Mouse (Mus musculus) spleen, adult 2 months (tissue): Measurements from ENCODE around the gene Agbl1. TPM values are rescaled to one million over a fixed set of nuclear protein-coding genes. Genes with fewer than 3 reads are reported as not detected.

ENCODE experiments used
- DNase-seq, 2 experiments: peaks; one replicate each; pipeline versions ENCODE4 v3.0.0 to v3.0.0-alpha.2; 2012 to 2021; ENCODE audit warnings: low spot score in 2 of 2, low read depth in 1 of 2
- H3K27ac ChIP-seq: fragments of 200-500 bp; 2 replicates; pipeline ENCODE4 v1.5.1; 2012; ENCODE audit warnings: low read length, inconsistent platforms; ENCODE audit not compliant: insufficient read depth
- H3K27me3 ChIP-seq: fragments of 200-500 bp; 2 replicates; pipeline ENCODE4 v1.6.1; 2012; ENCODE audit warnings: mild to moderate bottlenecking, moderate library complexity, low read length, inconsistent platforms; ENCODE audit not compliant: control insufficient read depth, insufficient read depth
- H3K36me3 ChIP-seq: fragments of 200-500 bp; 2 replicates; pipeline ENCODE4 v1.6.1; 2012; ENCODE audit warnings: mild to moderate bottlenecking, low read length, inconsistent platforms; ENCODE audit not compliant: control insufficient read depth, insufficient read depth
- H3K4me1 ChIP-seq: fragments of 200-500 bp; 2 replicates; pipeline ENCODE4 v1.6.1; 2011; ENCODE audit warnings: inconsistent platforms; ENCODE audit not compliant: control insufficient read depth, insufficient read depth, insufficient read length
- H3K4me3 ChIP-seq: fragments of 200-500 bp; 2 replicates; pipeline ENCODE4 v1.5.1; 2011; ENCODE audit warnings: mild to moderate bottlenecking, inconsistent platforms; ENCODE audit not compliant: insufficient read depth, insufficient read length; ENCODE audit errors: extremely low read depth
- CTCF ChIP-seq: fragments of 200-500 bp; IDR thresholded peaks from 2 replicates; pipeline ENCODE4 v1.5.1; 2011; ENCODE audit warnings: mild to moderate bottlenecking, inconsistent platforms; ENCODE audit not compliant: insufficient read depth, insufficient read length, insufficient replicate concordance; ENCODE audit errors: extremely low read depth
- POLR2A ChIP-seq: fragments of 200-500 bp; IDR thresholded peaks from 2 replicates; pipeline ENCODE4 v1.6.1; 2011; ENCODE audit warnings: low read depth, low read length, inconsistent platforms
- WGBS: fragments of 180-500 bp; shearing (Covaris S2); methylation state at CpG from one replicate; pipeline ENCODE4 v1.1.7; 2018; 5-methylcytosine and 5-hydroxymethylcytosine counted together
- polyA plus RNA-seq: library from polyadenylated mRNA; depleted of rRNA; stranded (reverse); fragments of >200 nt; gene quantifications from 2 replicates; pipeline ENCODE4 v1.2.3, GENCODE M21; 2012

Agbl1 gene
- polyA plus RNA-seq, 1 experiment = 0.08 TPM

GRCm38 (mm10) chr7:76409020-76409419 lies 179.3 kb downstream of the Agbl1 start:
- no peaks in the 10 kb centered on the region for H3K36me3 ChIP-seq
- WGBS = 91% methylated on average over 10 of the region's 10 CpGs
- H3K27ac ChIP-seq = no peak overlapping the region
- H3K27me3 ChIP-seq = no peaks in the 10 kb centered on the region
- DNase-seq = no peak
- TF ChIP-seq CTCF = no peak
- no peak for TF ChIP-seq POLR2A
- H3K4me3 ChIP-seq = no peak overlapping the region
- peaks cover 4% of the 10 kb centered on the region; the same call in 1 of the 2 replicates for H3K4me1 ChIP-seq

GRCm38 (mm10) chr7:76410403-76411180 lies 180.9 kb downstream of the Agbl1 start:
- no peak overlapping the region for H3K4me3 ChIP-seq
- DNase-seq = no peak
- no peak overlapping the region for H3K27ac ChIP-seq
- WGBS = 65% methylated on average over 9 of the region's 9 CpGs
- no peaks in the 10 kb centered on the region for H3K36me3 ChIP-seq
- peaks cover 4% of the 10 kb centered on the region; the same call in 1 of the 2 replicates for H3K4me1 ChIP-seq
- TF ChIP-seq POLR2A (no peak), CTCF (no peak)
- no peaks in the 10 kb centered on the region for H3K27me3 ChIP-seq

- TF ChIP-seq POLR2A (no peak), CTCF (no peak)
- no peak overlapping the region for H3K27ac ChIP-seq
- no peak overlapping the region for H3K4me3 ChIP-seq
- no peaks in the 10 kb centered on the region for H3K27me3 ChIP-seq
- peaks cover 4% of the 10 kb centered on the region; the same call in 1 of the 2 replicates for H3K4me1 ChIP-seq
- 48% methylated on average over 4 of the region's 4 CpGs for WGBS
- DNase-seq = no peak
- H3K36me3 ChIP-seq = no peaks in the 10 kb centered on the region
Measured at GRCm38 (mm10) chr7:76411933-76412587, 182.4 kb downstream of the Agbl1 start.

GRCm38 (mm10) chr7:76416084-76416597 lies 186.5 kb downstream of the Agbl1 start:
- peaks cover 4% of the 10 kb centered on the region; the same call in 1 of the 2 replicates for H3K4me1 ChIP-seq
- H3K27ac ChIP-seq = no peak overlapping the region
- WGBS = 82% methylated on average over 3 of the region's 3 CpGs
- no peak for DNase-seq
- H3K27me3 ChIP-seq = no peaks in the 10 kb centered on the region
- TF ChIP-seq POLR2A = no peak
- TF ChIP-seq CTCF = no peak
- H3K36me3 ChIP-seq = no peaks in the 10 kb centered on the region
- no peak overlapping the region for H3K4me3 ChIP-seq

- no peak for DNase-seq
- TF ChIP-seq CTCF (no peak), POLR2A (no peak)
- Histone ChIP-seq H3K27me3 (no peaks in the 10 kb centered on the region), H3K4me1 (no peaks in the 10 kb centered on the region), H3K4me3 (no peak overlapping the region), H3K36me3 (no peaks in the 10 kb centered on the region), H3K27ac (no peak overlapping the region)
Measured at GRCm38 (mm10) chr7:76438581-76438980, 208.9 kb downstream of the Agbl1 start.

GRCm38 (mm10) chr7:76438988-76439387 lies 209.3 kb downstream of the Agbl1 start:
- WGBS = 85% methylated on average over 4 of the region's 4 CpGs
- no peak for TF ChIP-seq POLR2A
- TF ChIP-seq CTCF = no peak
- no peaks in the 10 kb centered on the region for H3K4me1 ChIP-seq

More at GRCm38 (mm10) chr7:76438988-76439387, 209.3 kb downstream of the Agbl1 start:
- DNase-seq = no peak
- H3K27ac ChIP-seq = no peak overlapping the region
- no peaks in the 10 kb centered on the region for H3K36me3 ChIP-seq
- H3K27me3 ChIP-seq = no peaks in the 10 kb centered on the region
- H3K4me3 ChIP-seq = no peak overlapping the region
